Mouse (Mus musculus): ENCODE data around the gene Cmtr1. TPM values are rescaled to one million over a fixed set of nuclear protein-coding genes. Genes with fewer than 3 reads are reported as not detected.

Cmtr1 gene
- polyA plus RNA-seq, 1 experiment from 2014 or later, result 68.9 TPM

DNA sequence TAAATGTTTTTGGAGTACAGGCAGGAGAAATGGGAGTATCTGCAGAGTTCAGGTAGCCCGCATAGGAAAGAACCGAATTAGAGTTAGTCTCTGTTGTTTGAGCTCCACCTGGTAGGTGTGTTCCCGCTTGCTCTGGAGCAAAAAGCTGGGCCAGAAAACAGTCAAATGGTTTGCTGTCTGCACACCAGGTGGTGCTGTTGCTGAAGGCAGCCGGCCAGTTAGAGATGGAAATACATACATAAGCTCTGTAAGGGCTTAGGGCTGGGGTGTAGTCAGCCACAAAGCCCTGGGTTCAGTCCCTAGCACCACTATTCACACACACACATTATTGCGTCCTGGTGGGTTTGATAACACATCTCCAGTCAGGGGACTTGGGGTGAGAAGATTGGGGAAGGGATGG, 24.3 kb upstream of the Cmtr1 start:
- Histone ChIP-seq H3K4me1 (replicated peaks; ENCODE audit: control insufficient read depth, insufficient read depth, low read length) (no peaks in the 10 kb centered on the region), H3K27me3 (replicated peaks; ENCODE audit: control insufficient read depth, insufficient read depth, low read length) (no peaks in the 10 kb centered on the region), H3K36me3 (ENCODE audit: control insufficient read depth, insufficient read depth) (peaks cover 84% of the 10 kb centered on the region), H3K9ac (ENCODE audit: low read depth, low read length) (no peak overlapping the region), H3K4me3 (ENCODE audit: low read depth, low read length) (no peak overlapping the region), H3K9me3 (ENCODE audit: control insufficient read depth) (no peaks in the 10 kb centered on the region), H3K27ac (ENCODE audit: low read depth, low read length) (no peak overlapping the region), H3K4me2 (replicated peaks; ENCODE audit: low read depth) (no peak overlapping the region)
- 62% methylated on average over 5 of the region's 5 CpGs for WGBS
- peak; percentile 81 for TF ChIP-seq CTCF (IDR thresholded peaks at IDR 0.05; ENCODE audit: low read depth)
- no peak for ATAC-seq

DNA sequence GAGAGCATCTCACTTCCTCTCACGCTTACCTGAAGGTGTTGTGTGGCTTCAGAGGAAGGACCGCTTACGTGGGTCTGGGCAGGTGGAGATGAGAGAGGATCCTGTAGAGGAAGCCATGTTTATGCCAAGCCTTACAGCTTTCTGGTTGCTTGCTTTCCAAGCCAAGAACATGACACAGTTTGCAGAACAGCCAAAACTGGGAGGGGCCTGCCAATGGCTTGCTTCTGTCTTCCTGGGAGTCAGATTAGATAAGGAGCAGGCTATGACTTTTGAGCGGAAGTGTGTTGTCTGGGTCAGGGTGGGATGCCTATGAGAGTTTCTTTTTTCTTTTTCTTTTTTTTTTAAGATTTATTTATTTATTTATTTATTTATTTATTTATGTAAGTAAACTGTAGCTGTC, 23.0 kb upstream of the Cmtr1 start:
- no peak for TF ChIP-seq CTCF (IDR thresholded peaks at IDR 0.05; ENCODE audit: low read depth)
- H3K27ac ChIP-seq (ENCODE audit: low read depth, low read length), result no peak overlapping the region
- no peak for ATAC-seq
- H3K9me3 ChIP-seq (ENCODE audit: control insufficient read depth), result no peaks in the 10 kb centered on the region
- no peak overlapping the region for H3K4me3 ChIP-seq (ENCODE audit: low read depth, low read length)
- no peak overlapping the region for H3K9ac ChIP-seq (ENCODE audit: low read depth, low read length)
- no peaks in the 10 kb centered on the region for H3K4me1 ChIP-seq (replicated peaks; ENCODE audit: control insufficient read depth, insufficient read depth, low read length)
- H3K4me2 ChIP-seq (replicated peaks; ENCODE audit: low read depth), result no peak overlapping the region
- H3K27me3 ChIP-seq (replicated peaks; ENCODE audit: control insufficient read depth, insufficient read depth, low read length), result no peaks in the 10 kb centered on the region
- 82% methylated on average over 4 of the region's 4 CpGs for WGBS
- peaks cover 85% of the 10 kb centered on the region for H3K36me3 ChIP-seq (ENCODE audit: control insufficient read depth, insufficient read depth)

DNA sequence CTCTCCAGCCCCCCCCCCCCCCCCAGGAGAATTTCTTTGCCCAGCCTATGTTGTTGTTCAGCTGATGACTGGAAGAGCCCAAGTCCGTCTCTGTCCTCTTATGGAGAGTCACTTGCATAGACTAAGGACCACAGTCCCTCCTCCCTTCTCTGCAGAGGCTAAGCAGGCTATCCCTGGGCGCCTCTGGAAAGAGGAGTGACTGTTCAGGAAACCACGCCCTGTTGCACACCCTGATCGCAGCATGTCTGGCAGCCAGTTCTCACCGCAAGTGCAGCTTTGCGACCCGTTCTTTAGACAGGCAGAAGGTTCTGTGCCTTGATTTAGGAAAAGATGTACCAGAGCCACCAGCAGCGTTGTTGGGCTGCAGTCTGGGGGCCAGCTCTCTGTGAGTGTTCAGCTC, 22.5 kb upstream of the Cmtr1 start:
- H3K9ac ChIP-seq (ENCODE audit: low read depth, low read length), result no peak overlapping the region
- no peak overlapping the region for H3K4me3 ChIP-seq (ENCODE audit: low read depth, low read length)
- peaks cover 82% of the 10 kb centered on the region for H3K36me3 ChIP-seq (ENCODE audit: control insufficient read depth, insufficient read depth)
- ATAC-seq, result no peak
- no peak overlapping the region for H3K4me2 ChIP-seq (replicated peaks; ENCODE audit: low read depth)
- WGBS, result 53% methylated on average over 8 of the region's 8 CpGs
- H3K9me3 ChIP-seq (ENCODE audit: control insufficient read depth), result no peaks in the 10 kb centered on the region
- H3K27me3 ChIP-seq (replicated peaks; ENCODE audit: control insufficient read depth, insufficient read depth, low read length), result no peaks in the 10 kb centered on the region
- no peak overlapping the region for H3K27ac ChIP-seq (ENCODE audit: low read depth, low read length)
- H3K4me1 ChIP-seq (replicated peaks; ENCODE audit: control insufficient read depth, insufficient read depth, low read length), result no peaks in the 10 kb centered on the region
- no peak for TF ChIP-seq CTCF (IDR thresholded peaks at IDR 0.05; ENCODE audit: low read depth)

DNA sequence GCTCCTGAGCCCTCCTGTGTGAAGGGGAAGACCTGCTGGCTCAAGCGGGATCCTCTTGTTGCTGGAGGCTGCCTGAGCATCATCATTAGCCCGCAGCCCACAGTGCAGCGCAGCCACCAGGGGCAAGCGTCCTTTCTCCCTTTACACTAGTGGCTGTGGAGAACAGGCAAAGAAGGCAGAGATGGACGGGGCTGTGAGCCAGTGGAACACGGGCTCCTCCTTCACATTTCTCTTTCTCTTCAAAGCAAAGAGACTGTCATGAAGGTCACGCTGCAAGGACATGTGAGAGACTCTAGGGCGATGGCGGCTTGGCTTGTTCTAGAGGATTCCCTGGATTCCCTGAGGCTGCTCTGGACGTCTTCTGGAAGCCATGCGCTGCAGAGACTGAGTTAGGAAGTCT, 19.4 kb upstream of the Cmtr1 start:
- H3K36me3 ChIP-seq (ENCODE audit: control insufficient read depth, insufficient read depth), result peaks cover 59% of the 10 kb centered on the region
- no peak for ATAC-seq
- no peaks in the 10 kb centered on the region for H3K27me3 ChIP-seq (replicated peaks; ENCODE audit: control insufficient read depth, insufficient read depth, low read length)
- H3K9me3 ChIP-seq (ENCODE audit: control insufficient read depth), result no peaks in the 10 kb centered on the region
- TF ChIP-seq CTCF (IDR thresholded peaks at IDR 0.05; ENCODE audit: low read depth), result no peak
- H3K9ac ChIP-seq (ENCODE audit: low read depth, low read length), result no peak overlapping the region
- H3K4me3 ChIP-seq (ENCODE audit: low read depth, low read length), result no peak overlapping the region
- no peak overlapping the region for H3K4me2 ChIP-seq (replicated peaks; ENCODE audit: low read depth)
- no peaks in the 10 kb centered on the region for H3K4me1 ChIP-seq (replicated peaks; ENCODE audit: control insufficient read depth, insufficient read depth, low read length)
- WGBS, result 94% methylated on average over 11 of the region's 11 CpGs
- no peak overlapping the region for H3K27ac ChIP-seq (ENCODE audit: low read depth, low read length)

DNA sequence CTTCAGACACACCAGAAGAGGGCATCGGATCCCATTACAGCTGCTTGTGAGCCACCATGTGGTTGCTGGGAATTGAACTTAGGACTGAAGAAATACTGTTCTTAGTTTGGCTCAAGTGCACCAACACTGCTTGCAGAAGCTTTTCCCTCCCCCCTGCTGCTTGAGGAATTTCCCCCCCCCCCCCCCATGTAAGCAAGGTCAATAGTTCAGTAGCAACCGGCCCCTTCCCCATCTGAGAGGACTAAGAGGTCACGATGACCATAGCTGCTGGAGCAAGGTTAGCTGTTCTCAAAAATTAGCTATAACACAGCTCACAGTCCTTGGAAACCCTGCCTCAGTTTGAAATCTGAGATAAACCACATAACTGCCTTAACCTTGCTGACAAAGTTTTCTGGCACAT, 18.2 kb upstream of the Cmtr1 start:
- Histone ChIP-seq H3K9ac (ENCODE audit: low read depth, low read length) (no peak overlapping the region), H3K9me3 (ENCODE audit: control insufficient read depth) (no peaks in the 10 kb centered on the region), H3K36me3 (ENCODE audit: control insufficient read depth, insufficient read depth) (peaks cover 47% of the 10 kb centered on the region), H3K4me1 (replicated peaks; ENCODE audit: control insufficient read depth, insufficient read depth, low read length) (no peaks in the 10 kb centered on the region), H3K4me3 (ENCODE audit: low read depth, low read length) (no peak overlapping the region), H3K4me2 (replicated peaks; ENCODE audit: low read depth) (no peak overlapping the region), H3K27ac (ENCODE audit: low read depth, low read length) (no peak overlapping the region), H3K27me3 (replicated peaks; ENCODE audit: control insufficient read depth, insufficient read depth, low read length) (no peaks in the 10 kb centered on the region)
- no peak for TF ChIP-seq CTCF (IDR thresholded peaks at IDR 0.05; ENCODE audit: low read depth)
- ATAC-seq, result no peak
- WGBS, result 73% methylated on average over 3 of the region's 3 CpGs

DNA sequence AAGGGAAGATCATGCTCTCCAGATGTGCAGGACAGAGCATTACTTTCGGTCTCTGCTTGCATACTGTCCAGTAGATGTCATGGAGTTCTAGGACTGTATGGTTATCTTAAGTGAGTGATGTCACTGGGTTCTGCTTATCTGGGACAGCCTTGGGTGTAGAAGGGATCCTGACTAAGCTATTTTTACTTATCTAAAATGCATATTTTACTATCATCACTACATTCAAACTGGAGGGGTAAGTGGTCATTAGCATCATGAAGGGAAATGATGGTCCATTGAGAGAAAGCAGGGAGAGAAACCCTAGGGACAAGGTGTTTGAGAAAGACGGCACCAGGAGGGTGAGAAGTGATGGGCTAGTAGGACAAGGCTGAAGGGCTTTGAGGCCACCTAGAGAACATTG, 2.1 kb upstream of the Cmtr1 start:
- H3K9ac ChIP-seq (ENCODE audit: low read depth, low read length), result no peak overlapping the region
- peaks cover 5% of the 10 kb centered on the region; the same call in 1 of the 2 replicates for H3K36me3 ChIP-seq (ENCODE audit: control insufficient read depth, insufficient read depth)
- H3K27me3 ChIP-seq (replicated peaks; ENCODE audit: control insufficient read depth, insufficient read depth, low read length), result no peaks in the 10 kb centered on the region
- H3K4me3 ChIP-seq (ENCODE audit: low read depth, low read length), result no peak overlapping the region
- ATAC-seq, result no peak
- TF ChIP-seq CTCF (IDR thresholded peaks at IDR 0.05; ENCODE audit: low read depth), result no peak
- H3K4me2 ChIP-seq (replicated peaks; ENCODE audit: low read depth), result no peak overlapping the region
- 82% methylated on average over 2 of the region's 2 CpGs for WGBS
- H3K4me1 ChIP-seq (replicated peaks; ENCODE audit: control insufficient read depth, insufficient read depth, low read length), result no peaks in the 10 kb centered on the region
- H3K27ac ChIP-seq (ENCODE audit: low read depth, low read length), result no peak overlapping the region
- no peaks in the 10 kb centered on the region for H3K9me3 ChIP-seq (ENCODE audit: control insufficient read depth)

DNA sequence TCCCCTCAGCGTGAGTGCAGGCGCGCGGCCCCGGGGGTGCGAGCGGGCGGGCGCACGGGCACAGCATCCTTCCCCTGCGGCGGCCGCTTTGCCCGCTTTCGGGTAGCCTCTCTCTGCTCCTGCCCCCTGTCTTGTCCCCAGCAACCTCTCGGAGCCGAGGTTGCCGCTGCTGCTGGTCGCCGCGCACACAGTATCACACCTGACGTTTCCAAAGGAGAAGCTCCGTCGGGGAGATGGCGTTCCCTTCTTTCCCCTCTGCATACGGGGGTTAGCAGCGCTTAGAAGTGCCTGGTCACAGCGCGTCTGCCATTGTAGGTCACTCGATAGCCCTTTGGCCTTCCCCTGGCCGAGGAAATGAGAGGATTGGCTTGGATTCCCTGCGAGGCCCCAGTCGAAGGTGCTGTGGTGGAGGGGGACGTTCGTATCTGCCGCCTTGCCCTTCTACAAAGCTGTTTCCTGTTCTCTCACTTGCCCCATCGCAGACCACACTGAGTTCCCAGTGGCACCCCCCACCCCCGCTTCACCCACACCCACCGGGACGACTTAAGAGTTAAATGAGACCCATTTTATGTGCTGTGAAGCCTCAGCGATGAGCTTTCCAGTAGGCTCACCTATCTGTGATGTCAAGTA, 482 bp downstream of the Cmtr1 start:
- peak overlapping the region; percentile 96 for H3K27ac ChIP-seq (ENCODE audit: low read depth, low read length)
- 1% methylated on average over 41 of the region's 41 CpGs for WGBS
- ATAC-seq, result no peak
- no peaks in the 10 kb centered on the region for H3K4me1 ChIP-seq (replicated peaks; ENCODE audit: control insufficient read depth, insufficient read depth, low read length)
- H3K4me3 ChIP-seq (ENCODE audit: low read depth, low read length), result peak overlapping the region; percentile 96
- peak; percentile 31; the same call in 1 of the 2 replicates for TF ChIP-seq CTCF (IDR thresholded peaks at IDR 0.05; ENCODE audit: low read depth)
- H3K4me2 ChIP-seq (replicated peaks; ENCODE audit: low read depth), result peak overlapping the region; percentile 79
- no peaks in the 10 kb centered on the region for H3K27me3 ChIP-seq (replicated peaks; ENCODE audit: control insufficient read depth, insufficient read depth, low read length)
- peaks cover 16% of the 10 kb centered on the region for H3K36me3 ChIP-seq (ENCODE audit: control insufficient read depth, insufficient read depth)
- peak overlapping the region; percentile 95 for H3K9ac ChIP-seq (ENCODE audit: low read depth, low read length)
- no peaks in the 10 kb centered on the region for H3K9me3 ChIP-seq (ENCODE audit: control insufficient read depth)

All from intestine, postnatal 0 days (tissue).